Mouse (Mus musculus) lung, embryonic 16.5 days (tissue): Measurements from ENCODE around the gene Haspin. TPM values are rescaled to one million over a fixed set of nuclear protein-coding genes. Genes with fewer than 3 reads are reported as not detected.

ENCODE experiments used
- ATAC-seq: fragments of 200-750 bp; cut with Nextera tagmentation; 2 replicates; pipeline ENCODE4 v1.8.0; 2017; ENCODE audit warnings: low read depth, mild to moderate bottlenecking, moderate library complexity
- H3K27ac ChIP-seq: fragments of 300-500 bp; sonication (generic); 2 replicates; pipeline ENCODE4 v1.5.1; 2014; ENCODE audit warnings: mild to moderate bottlenecking, control low read depth, low read length
- H3K27me3 ChIP-seq: fragments of 300-500 bp; sonication (generic); 2 replicates; pipeline ENCODE4 v1.6.1; 2014; ENCODE audit warnings: low read depth, low read length, mixed read lengths; ENCODE audit not compliant: control insufficient read depth, insufficient read depth
- H3K36me3 ChIP-seq: fragments of 300-500 bp; sonication (generic); 2 replicates; pipeline ENCODE4 v1.6.1; 2014; ENCODE audit warnings: low read length; ENCODE audit not compliant: control insufficient read depth, insufficient read depth
- H3K4me1 ChIP-seq: fragments of 300-500 bp; sonication (generic); replicated peaks from 2 replicates; pipeline ENCODE4 v1.6.1; 2014; ENCODE audit warnings: low read length, mixed read lengths; ENCODE audit not compliant: control insufficient read depth, insufficient read depth
- H3K4me2 ChIP-seq: fragments of 300-500 bp; sonication (generic); 2 replicates; pipeline ENCODE4 v1.6.1; 2014; ENCODE audit warnings: low read depth, low read length, control low read depth
- H3K4me3 ChIP-seq: fragments of 300-500 bp; sonication (generic); 2 replicates; pipeline ENCODE4 v1.5.1; 2014; ENCODE audit warnings: mild to moderate bottlenecking, low read length, control low read depth
- H3K9ac ChIP-seq: fragments of 300-500 bp; sonication (generic); 2 replicates; pipeline ENCODE4 v1.6.1; 2014; ENCODE audit warnings: low read length, control low read depth
- H3K9me3 ChIP-seq: fragments of 300-500 bp; sonication (generic); 2 replicates; pipeline ENCODE4 v1.6.1; 2016; ENCODE audit warnings: low read length; ENCODE audit not compliant: control insufficient read depth
- WGBS: fragments of 180-500 bp; shearing (Covaris S2); extraction: QIAGEN DNeasy Blood & Tissue Kit; methylation state at CpG from one replicate; pipeline ENCODE4 v1.1.7; 2014; 5-methylcytosine and 5-hydroxymethylcytosine counted together
- polyA plus RNA-seq: library from polyadenylated mRNA; unstranded; fragments of >200 nt; fragmentation: Nextera tagmentation; extraction: Ambion mirVana; gene quantifications from 2 replicates; pipeline ENCODE4 v1.2.1, GENCODE M21; 2015

Gene Haspin
- 16.8 and 18.4 TPM in 2 replicates for polyA plus RNA-seq

DNA sequence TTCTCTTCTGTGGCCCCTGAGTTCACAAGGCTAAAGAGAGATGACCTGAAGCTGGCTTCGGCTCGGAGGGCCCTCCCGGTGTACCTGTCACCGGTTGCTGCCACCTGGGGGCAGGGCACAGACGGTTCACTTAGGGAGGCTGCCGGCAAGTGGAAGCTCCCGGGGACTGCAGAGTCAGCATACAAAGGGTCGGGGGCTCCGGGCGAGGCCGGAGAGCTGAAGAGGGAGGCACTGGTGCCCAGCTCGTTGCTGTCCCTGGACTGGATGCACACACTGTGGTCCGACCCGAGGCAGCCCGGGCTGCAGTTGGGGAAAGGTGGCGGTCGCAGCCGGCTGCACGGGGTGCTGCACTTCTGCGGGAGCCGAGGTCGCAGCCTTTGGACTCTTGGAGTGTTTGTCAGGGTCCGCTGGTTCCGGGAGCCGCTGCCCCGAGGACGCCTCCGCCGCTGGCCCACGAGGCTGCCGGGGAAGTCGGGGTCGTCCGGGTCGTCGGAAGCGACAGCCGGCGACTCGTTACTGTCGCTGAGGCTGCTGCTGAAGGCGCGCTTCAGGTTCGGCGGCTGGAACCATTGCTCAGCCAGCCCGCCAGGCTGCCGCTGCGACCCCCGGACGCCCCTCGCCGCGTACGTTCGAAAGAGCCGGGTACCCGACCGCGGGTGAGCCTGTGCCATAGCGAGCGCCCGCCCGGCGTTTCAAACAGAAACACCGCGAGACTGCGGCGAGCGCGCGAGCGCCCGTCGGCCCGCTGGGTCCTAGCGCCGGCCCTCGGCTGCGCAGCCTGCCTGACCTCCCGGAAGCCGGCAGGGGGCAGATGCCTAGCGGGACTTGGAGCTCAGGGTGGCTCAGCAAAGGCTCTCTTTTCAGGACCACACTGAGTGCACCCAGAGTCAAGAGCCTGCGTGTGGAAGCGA lies at the start of gene Haspin:
TSS of gene Haspin (minus strand) at position 704 of the 911 bp plus-strand sequence.
- peak; percentile 98 for ATAC-seq
- peak within 1 kb of the TSS; percentile 84 for H3K9ac ChIP-seq

DNA sequence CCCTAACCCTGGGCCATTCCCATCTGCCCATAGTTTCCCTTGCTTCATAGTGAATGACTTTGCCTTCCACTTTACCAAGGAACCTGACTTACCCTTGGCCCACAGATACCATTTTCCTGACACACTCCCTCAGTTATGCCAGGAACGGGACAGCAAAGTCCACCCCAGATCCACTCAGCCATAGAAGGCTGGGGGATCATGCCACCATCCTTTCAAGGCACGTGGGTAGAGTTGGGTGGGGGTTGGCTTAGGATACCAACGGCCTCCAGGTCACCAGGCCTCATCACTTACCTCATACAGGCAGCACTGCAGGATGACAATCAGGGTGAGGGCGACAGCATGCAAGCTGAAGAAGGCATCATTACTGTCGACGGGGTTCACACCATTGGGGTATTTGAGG lies 49.1 kb upstream of the Haspin start:
- Histone ChIP-seq H3K27me3 (no peaks in the 10 kb centered on the region), H3K4me3 (no peak overlapping the region), H3K27ac (no peak overlapping the region), H3K4me2 (no peak overlapping the region), H3K36me3 (peaks cover 17% of the 10 kb centered on the region), H3K9me3 (no peaks in the 10 kb centered on the region), H3K4me1 (no peaks in the 10 kb centered on the region), H3K9ac (no peak overlapping the region)
- 79% methylated on average over 6 of the region's 6 CpGs for WGBS
- ATAC-seq = no peak

More for the DNA sequence above, at the start of gene Haspin:
- Histone ChIP-seq H3K4me2 (peak within 1 kb of the TSS; percentile 80), H3K27me3 (no peaks in the 10 kb centered on the region), H3K36me3 (no peaks in the 10 kb centered on the region), H3K27ac (peak within 1 kb of the TSS; percentile 48), H3K9me3 (no peaks in the 10 kb centered on the region), H3K4me3 (peak within 1 kb of the TSS; percentile 95), H3K4me1 (peaks cover 32% of the 10 kb centered on the region)
- under 1% methylated on average over 79 of the region's 84 CpGs for WGBS

DNA sequence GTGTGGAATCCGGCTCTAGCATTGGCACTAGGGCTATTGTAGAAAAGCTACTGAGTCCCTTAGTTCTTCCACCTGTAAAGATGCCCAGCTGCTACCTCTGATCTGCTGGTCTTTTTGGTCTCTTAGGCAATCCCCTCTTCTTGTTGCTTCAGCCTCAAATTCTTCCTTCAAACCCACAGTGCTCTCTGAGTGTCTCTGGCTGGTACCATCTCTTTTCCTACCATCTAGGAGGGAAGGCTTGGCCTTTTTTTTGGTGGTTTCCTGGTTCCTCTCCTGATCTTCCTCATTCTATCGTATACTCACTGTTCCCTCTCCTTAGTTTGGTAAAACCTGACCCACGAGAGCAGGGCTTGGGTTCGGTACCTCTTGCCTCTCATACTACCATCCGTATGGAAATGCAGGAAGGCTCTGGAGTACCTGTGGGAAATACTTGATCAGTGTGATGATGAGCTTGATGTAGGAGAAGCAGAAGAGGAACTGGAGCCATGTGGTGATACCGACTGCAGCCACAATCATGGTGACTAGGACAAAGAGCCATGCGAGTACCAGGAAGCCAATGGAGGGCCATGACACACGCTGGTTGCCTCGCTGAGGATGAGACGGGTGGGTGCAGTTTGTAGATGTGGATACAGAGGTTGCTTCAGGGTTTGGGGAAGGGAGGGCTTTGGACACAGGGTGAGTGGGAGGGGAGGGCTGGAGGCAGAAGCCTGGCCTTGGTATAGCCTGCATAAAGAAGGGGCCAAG lies 48.0 kb upstream of the Haspin start:
- H3K27me3 ChIP-seq = no peaks in the 10 kb centered on the region
- H3K9me3 ChIP-seq = no peaks in the 10 kb centered on the region
- no peak overlapping the region for H3K27ac ChIP-seq
- H3K4me1 ChIP-seq = no peaks in the 10 kb centered on the region
- no peak overlapping the region for H3K9ac ChIP-seq
- peaks cover 19% of the 10 kb centered on the region for H3K36me3 ChIP-seq
- 0 out of 2 replicates have a peak, but pooled peaks have one; percentile 5 for ATAC-seq
- WGBS = 85% methylated on average over 10 of the region's 10 CpGs
- no peak overlapping the region for H3K4me2 ChIP-seq
- H3K4me3 ChIP-seq = no peak overlapping the region

DNA sequence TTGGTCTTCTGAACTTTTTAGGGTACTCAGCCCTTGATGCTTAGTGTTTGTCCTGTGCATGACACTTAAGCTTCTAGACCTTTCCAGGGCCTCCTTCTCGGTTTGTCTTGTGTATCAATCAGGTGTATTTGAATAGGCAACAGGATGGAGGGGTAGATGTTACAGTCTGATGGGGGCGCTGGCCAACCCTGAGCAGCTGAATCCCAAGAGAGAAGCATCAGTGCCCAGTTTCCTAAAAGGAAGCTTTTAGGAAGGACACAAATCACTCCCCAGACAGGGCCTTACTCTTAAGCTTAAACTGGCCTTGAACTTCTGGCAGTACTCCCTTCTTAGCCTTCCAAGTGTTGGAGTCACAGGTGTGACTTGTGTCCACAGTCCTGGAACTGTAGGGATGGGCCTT lies 39.8 kb upstream of the Haspin start:
- 2% methylated on average over 2 of the region's 2 CpGs for WGBS
- H3K36me3 ChIP-seq = peaks cover 12% of the 10 kb centered on the region; the same call in 1 of the 2 replicates
- H3K4me3 ChIP-seq = peak overlapping the region; percentile 83
- no peaks in the 10 kb centered on the region for H3K27me3 ChIP-seq
- H3K4me1 ChIP-seq = peaks cover 24% of the 10 kb centered on the region
- peak overlapping the region; percentile 99 for H3K27ac ChIP-seq
- no peaks in the 10 kb centered on the region for H3K9me3 ChIP-seq
- peak overlapping the region; percentile 77 for H3K4me2 ChIP-seq
- H3K9ac ChIP-seq = peak overlapping the region; percentile 88
- no peak for ATAC-seq

DNA sequence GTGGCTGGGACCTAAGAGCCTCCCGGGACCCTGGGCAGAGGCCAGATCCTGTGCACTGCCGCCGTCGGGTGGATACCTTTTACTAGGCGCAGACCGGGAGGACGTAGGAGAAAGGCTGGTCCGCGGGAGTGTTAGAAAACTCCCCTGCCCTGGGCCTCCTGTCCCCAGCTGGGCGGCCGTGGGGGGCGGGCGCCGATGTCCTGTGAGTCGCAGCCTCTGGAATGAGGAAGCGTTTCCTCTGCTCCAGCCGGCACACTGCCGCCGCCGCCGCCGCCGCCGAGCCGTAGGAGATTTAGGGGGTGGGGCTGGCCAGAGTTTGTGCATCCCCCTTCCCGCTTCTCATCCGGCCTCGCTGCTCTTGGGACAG lies 39.4 kb upstream of the Haspin start:
- peaks cover 27% of the 10 kb centered on the region for H3K4me1 ChIP-seq
- under 1% methylated on average over 28 of the region's 28 CpGs for WGBS
- H3K9ac ChIP-seq = peak overlapping the region; percentile 88
- H3K27me3 ChIP-seq = no peaks in the 10 kb centered on the region
- peak; percentile 91 for ATAC-seq
- H3K36me3 ChIP-seq = peaks cover 12% of the 10 kb centered on the region; the same call in 1 of the 2 replicates
- H3K27ac ChIP-seq = peak overlapping the region; percentile 99
- H3K4me3 ChIP-seq = peak overlapping the region; percentile 83
- no peaks in the 10 kb centered on the region for H3K9me3 ChIP-seq
- peak overlapping the region; percentile 77 for H3K4me2 ChIP-seq

DNA sequence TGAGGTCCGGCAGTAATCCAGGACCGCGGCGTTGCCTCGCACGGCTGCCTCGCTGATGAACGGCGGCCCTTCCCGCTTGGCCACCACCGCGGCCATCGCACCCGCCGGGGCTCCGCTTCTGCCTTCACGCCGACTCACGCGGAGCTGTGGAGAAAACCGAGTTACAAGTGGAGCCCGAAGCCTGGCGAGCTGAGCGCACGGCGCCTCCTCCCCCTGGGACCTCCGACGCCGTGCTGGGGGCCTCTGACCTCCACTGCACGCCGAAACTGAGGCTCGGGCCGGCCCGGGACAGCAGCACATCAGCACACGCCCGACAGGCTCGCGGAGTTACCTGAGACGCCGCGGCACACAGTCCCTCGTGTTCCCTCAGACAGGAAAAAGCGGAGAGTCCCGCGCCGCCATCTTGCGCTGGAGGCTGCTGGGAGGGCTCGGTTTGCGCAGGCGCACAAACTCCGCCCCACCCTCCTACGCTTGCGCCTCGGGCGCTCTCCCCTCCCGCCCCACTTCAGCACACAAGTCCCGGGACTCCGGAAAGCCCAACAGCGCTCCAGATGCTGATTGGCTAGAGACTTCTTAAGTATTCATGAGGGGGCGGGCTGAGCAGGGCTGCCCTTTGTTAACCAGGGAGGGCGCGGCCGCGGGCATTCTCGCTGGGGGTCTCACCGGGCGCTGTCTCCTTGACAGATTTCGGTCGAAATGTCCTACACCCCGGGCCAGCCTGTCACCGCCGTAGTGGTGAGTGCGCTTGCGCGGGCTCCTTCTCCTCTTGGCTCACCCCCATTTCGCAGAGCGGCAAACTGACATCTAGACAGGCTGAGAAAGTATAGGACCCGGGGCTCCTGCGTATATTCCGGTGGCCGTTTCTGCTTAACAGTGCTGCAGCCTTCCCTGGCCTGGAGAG lies 38.8 kb upstream of the Haspin start, which contains the start of the genes Emc6 and Tax1bp3:
TSS of gene Emc6 (minus strand) at position 430 of the 901 bp plus-strand sequence.
TSS of gene Tax1bp3 (plus strand) at position 476 of the 901 bp plus-strand sequence.
- Histone ChIP-seq H3K9me3 (no peaks in the 10 kb centered on the region), H3K4me1 (peaks cover 34% of the 10 kb centered on the region), H3K27ac (peak within 1 kb of the TSS; percentile 99), H3K9ac (peak within 1 kb of the TSS; percentile 95), H3K36me3 (peaks cover 8% of the 10 kb centered on the region; the same call in 1 of the 2 replicates), H3K27me3 (no peaks in the 10 kb centered on the region), H3K4me2 (peak within 1 kb of the TSS; percentile 77), H3K4me3 (peak within 1 kb of the TSS; percentile 83)
- ATAC-seq = peak; percentile 98
- WGBS = under 1% methylated on average over 75 of the region's 81 CpGs

DNA sequence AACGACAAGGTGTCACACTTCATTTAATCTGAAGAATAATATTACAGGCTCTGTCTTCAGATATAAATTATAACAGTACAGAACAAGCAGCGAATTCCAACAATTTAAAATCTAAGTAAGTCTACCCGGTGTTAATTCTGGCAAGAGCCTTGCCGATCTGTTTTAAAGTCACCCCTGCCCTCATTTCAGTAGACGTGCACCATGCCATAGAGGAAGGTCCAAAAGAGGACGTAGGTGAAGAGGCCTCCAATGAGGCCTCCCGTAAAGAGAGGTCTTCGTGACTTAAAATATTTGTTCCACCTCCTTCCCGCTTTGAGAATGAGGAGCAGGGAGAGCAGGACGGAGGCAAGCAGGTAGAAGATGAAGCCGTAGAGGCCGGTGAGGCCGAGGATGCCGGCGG lies 38.1 kb upstream of the Haspin start:
- H3K4me2 ChIP-seq = peak overlapping the region; percentile 73
- peaks cover 8% of the 10 kb centered on the region; the same call in 1 of the 2 replicates for H3K36me3 ChIP-seq
- H3K4me1 ChIP-seq = peaks cover 40% of the 10 kb centered on the region
- peak overlapping the region; percentile 95 for H3K9ac ChIP-seq
- ATAC-seq = no peak
- H3K4me3 ChIP-seq = peak overlapping the region; percentile 83
- WGBS = under 1% methylated on average over 15 of the region's 15 CpGs
- no peaks in the 10 kb centered on the region for H3K27me3 ChIP-seq
- peak overlapping the region; percentile 87 for H3K27ac ChIP-seq
- H3K9me3 ChIP-seq = no peaks in the 10 kb centered on the region

DNA sequence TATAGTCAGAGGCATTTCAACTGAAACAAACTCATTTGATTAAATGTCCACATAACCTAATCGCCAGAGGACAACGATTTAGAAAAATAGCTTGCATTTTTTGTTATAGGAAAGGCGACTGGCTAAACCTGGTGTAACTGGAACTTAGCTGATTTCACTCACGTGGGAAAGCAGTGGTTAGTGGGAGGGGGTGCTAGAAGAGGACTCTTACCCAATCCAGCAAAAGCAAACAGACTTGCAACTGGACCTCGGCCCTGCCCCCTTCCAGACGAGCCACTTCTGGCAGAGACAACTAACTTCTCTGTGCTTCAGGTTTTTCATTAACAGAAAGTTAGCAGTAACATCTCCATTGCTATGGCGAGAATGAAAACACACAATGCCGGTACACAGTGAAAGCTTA lies 37.5 kb upstream of the Haspin start:
- H3K27ac ChIP-seq = peak overlapping the region; percentile 87
- peak overlapping the region; percentile 95 for H3K9ac ChIP-seq
- H3K27me3 ChIP-seq = no peaks in the 10 kb centered on the region
- H3K4me1 ChIP-seq = peaks cover 40% of the 10 kb centered on the region
- peaks cover 5% of the 10 kb centered on the region; the same call in 1 of the 2 replicates for H3K36me3 ChIP-seq
- peak overlapping the region; percentile 73 for H3K4me2 ChIP-seq
- H3K4me3 ChIP-seq = peak overlapping the region; percentile 83
- ATAC-seq = no peak
- WGBS = 24% methylated on average over 8 of the region's 8 CpGs
- H3K9me3 ChIP-seq = no peaks in the 10 kb centered on the region
